Mouse (Mus musculus) embryonic facial prominence, embryonic 11.5 days (tissue): ENCODE results near the gene Sertad2. TPM values are rescaled to one million over a fixed set of nuclear protein-coding genes. Genes with fewer than 3 reads are reported as not detected.
A peak's percentile ranks its signal among the peaks of the same experiment; 100 is the strongest.

Experiments
- ATAC-seq: fragments of 200-750 bp; cut with Nextera tagmentation; replicated peaks from 2 replicates; pipeline ENCODE4 v1.8.0; 2017; ENCODE audit warnings: low read depth; ENCODE audit not compliant: insufficient number of reproducible peaks, low FRiP score, low TSS enrichment
- DNase-seq: peaks from one replicate; pipeline ENCODE4 v3.0.0-alpha.2; 2015; ENCODE audit warnings: low spot score
- H3K27ac ChIP-seq: fragments of 300-500 bp; sonication (generic); replicated peaks from 2 replicates; pipeline ENCODE4 v1.5.1; 2014; ENCODE audit warnings: mild to moderate bottlenecking, low read depth, low read length, control low read depth
- H3K27me3 ChIP-seq: fragments of 300-500 bp; sonication (generic); 2 replicates; pipeline ENCODE4 v1.6.1; 2014; ENCODE audit warnings: mild to moderate bottlenecking, low read length, moderate library complexity, mixed read lengths; ENCODE audit not compliant: control insufficient read depth, insufficient read depth
- H3K36me3 ChIP-seq: fragments of 300-500 bp; sonication (generic); replicated peaks from 2 replicates; pipeline ENCODE4 v1.6.1; 2014; ENCODE audit warnings: low read depth, mild to moderate bottlenecking, low read length, moderate library complexity, mixed read lengths; ENCODE audit not compliant: control insufficient read depth, insufficient read depth
- H3K4me1 ChIP-seq: fragments of 300-500 bp; sonication (generic); 2 replicates; pipeline ENCODE4 v1.6.1; 2014; ENCODE audit warnings: low read length, mixed read lengths; ENCODE audit not compliant: control insufficient read depth, insufficient read depth
- H3K4me2 ChIP-seq: fragments of 300-500 bp; sonication (generic); 2 replicates; pipeline ENCODE4 v1.6.1; 2014; ENCODE audit warnings: low read depth, mild to moderate bottlenecking, control low read depth, low read length, moderate library complexity
- H3K4me3 ChIP-seq: fragments of 300-500 bp; sonication (generic); 2 replicates; pipeline ENCODE4 v1.5.1; 2014; ENCODE audit warnings: low read depth, low read length, control low read depth
- H3K9ac ChIP-seq: fragments of 300-500 bp; sonication (generic); replicated peaks from 2 replicates; pipeline ENCODE4 v1.6.1; 2014; ENCODE audit warnings: mild to moderate bottlenecking, control low read depth, low read length
- H3K9me3 ChIP-seq: fragments of 300-500 bp; sonication (generic); replicated peaks from 2 replicates; pipeline ENCODE4 v1.6.1; 2016; ENCODE audit warnings: mild to moderate bottlenecking, low read length, inconsistent platforms, mixed read lengths; ENCODE audit not compliant: control insufficient read depth
- WGBS: fragments of 180-500 bp; shearing (Covaris S2); extraction: QIAGEN DNeasy Blood & Tissue Kit; methylation state at CpG from one replicate; pipeline ENCODE4 v1.1.7; 2014; 5-methylcytosine and 5-hydroxymethylcytosine counted together
- polyA plus RNA-seq: library from polyadenylated mRNA; unstranded; fragments of >200 nt; fragmentation: Nextera tagmentation; extraction: Ambion mirVana; gene quantifications from 2 replicates; pipeline ENCODE4 v1.2.1, GENCODE M21; 2014

The Sertad2 gene
- polyA plus RNA-seq, 1 experiment from 2014 or later, result 15.5 TPM

DNA sequence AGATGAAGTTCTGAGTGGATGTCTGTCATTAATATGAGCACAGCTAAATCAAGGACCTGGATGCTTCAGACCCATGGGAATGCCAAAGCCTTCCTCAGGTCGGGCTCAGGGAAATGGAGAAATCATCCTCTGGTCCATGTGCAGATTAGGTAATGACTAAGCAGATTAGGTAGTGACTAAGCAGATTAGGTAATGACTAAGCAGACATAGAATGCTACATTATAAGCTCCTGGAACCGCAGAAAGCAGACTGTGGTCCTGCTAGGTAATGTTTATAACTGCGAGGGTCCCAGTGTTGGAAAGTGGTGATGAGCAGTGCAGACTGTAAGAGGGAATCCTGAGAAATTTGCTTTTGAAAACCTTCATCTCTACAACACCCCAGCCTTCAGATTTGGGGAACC, 4.6 kb upstream of the Sertad2 start:
- H3K4me3 ChIP-seq, result no peak overlapping the region
- H3K27ac ChIP-seq, result no peak overlapping the region
- H3K4me1 ChIP-seq, result no peaks in the 10 kb centered on the region
- no peaks in the 10 kb centered on the region for H3K36me3 ChIP-seq
- no peak for ATAC-seq
- WGBS, result 77% methylated on average over 3 of the region's 3 CpGs
- no peaks in the 10 kb centered on the region for H3K9me3 ChIP-seq
- H3K9ac ChIP-seq, result no peak overlapping the region
- no peak overlapping the region for H3K4me2 ChIP-seq
- H3K27me3 ChIP-seq, result no peaks in the 10 kb centered on the region
- DNase-seq, result no peak

GRCm38 (mm10) chr11:20541280-20541679, 1.8 kb upstream of the Sertad2 start:
- H3K36me3 ChIP-seq, result no peaks in the 10 kb centered on the region
- H3K9ac ChIP-seq, result no peak overlapping the region
- no peak overlapping the region for H3K27ac ChIP-seq
- DNase-seq, result no peak
- H3K9me3 ChIP-seq, result no peaks in the 10 kb centered on the region
- H3K4me3 ChIP-seq, result no peak overlapping the region
- H3K4me2 ChIP-seq, result no peak overlapping the region
- no peaks in the 10 kb centered on the region for H3K4me1 ChIP-seq
- no peaks in the 10 kb centered on the region for H3K27me3 ChIP-seq
- 70% methylated on average over 3 of the region's 3 CpGs for WGBS
- no peak for ATAC-seq

- H3K36me3 ChIP-seq, result no peaks in the 10 kb centered on the region
- ATAC-seq, result no peak; the same call in 1 of the 2 replicates
- no peaks in the 10 kb centered on the region for H3K27me3 ChIP-seq
- H3K4me3 ChIP-seq, result peak overlapping the region; percentile 86
- 1% methylated on average over 29 of the region's 29 CpGs for WGBS
- H3K4me1 ChIP-seq, result no peaks in the 10 kb centered on the region
- H3K9me3 ChIP-seq, result no peaks in the 10 kb centered on the region
- H3K4me2 ChIP-seq, result peak overlapping the region; percentile 66
- H3K9ac ChIP-seq, result peak overlapping the region; percentile 50
- no peak overlapping the region for H3K27ac ChIP-seq
- DNase-seq, result no peak
Measured at GRCm38 (mm10) chr11:20541995-20542637, 937 bp upstream of the Sertad2 start.

DNA sequence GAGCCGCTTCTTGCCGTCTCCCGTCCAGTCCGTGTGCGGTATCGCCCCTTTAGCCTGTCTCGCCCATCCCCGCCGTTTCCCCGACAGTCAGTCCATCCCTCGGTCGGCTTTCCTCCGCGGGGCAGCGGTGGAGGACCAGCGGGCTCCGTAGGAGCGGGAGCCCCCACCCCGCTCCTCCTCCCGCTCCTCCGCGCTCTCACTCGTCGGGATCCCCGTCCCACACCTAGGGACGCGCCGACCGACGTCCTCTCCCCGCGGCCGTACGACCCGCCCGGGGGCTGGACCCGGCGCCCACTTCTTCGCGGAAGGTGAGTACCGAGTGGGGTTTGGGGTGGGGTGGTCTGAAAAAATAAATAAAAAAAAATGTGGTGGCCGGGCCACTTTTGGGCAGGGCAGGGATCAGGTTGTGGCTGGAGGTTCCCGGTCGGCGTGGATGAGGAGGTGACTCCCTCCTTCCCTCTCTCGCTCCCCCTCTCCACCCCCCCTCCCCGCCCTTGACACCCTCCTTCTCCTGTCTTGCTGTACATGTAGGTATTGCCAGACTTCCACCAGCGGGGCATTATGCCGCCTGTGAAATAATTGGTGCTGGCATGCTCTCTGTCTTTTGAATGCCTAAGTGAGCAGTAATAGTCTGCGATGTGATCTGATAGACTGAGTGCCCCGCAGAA, 534 bp downstream of the Sertad2 start:
- no peaks in the 10 kb centered on the region for H3K36me3 ChIP-seq
- peak overlapping the region; percentile 69 for H3K4me2 ChIP-seq
- H3K9ac ChIP-seq, result peak overlapping the region; percentile 86
- no peaks in the 10 kb centered on the region for H3K27me3 ChIP-seq
- no peaks in the 10 kb centered on the region for H3K9me3 ChIP-seq
- peak; percentile 35 for DNase-seq
- H3K4me3 ChIP-seq, result peak overlapping the region; percentile 86
- H3K4me1 ChIP-seq, result no peaks in the 10 kb centered on the region
- ATAC-seq, result no peak; the same call in 1 of the 2 replicates
- H3K27ac ChIP-seq, result peak overlapping the region; percentile 81
- WGBS, result under 1% methylated on average over 50 of the region's 51 CpGs

DNA sequence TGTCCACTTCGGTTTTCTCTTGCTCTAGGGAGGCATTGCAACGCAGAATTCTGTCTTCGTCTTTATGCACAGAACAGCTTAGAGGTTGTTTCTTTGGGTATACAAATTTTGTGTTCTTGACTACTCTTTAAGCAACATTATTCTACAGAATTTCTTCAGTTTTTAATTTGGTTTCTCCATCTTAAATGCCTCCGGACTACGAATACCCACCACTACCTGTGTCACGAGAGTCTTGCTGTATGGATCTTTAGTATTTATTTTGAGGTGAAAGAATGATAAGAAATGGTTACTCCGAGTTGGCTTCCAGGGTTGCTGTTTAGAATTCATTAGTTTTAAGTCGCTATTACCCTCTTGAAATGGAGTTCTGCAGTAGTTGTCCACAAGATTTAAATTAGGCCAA, 1.3 kb downstream of the Sertad2 start:
- H3K27me3 ChIP-seq, result no peaks in the 10 kb centered on the region
- H3K4me3 ChIP-seq, result peak overlapping the region; percentile 86
- no peaks in the 10 kb centered on the region for H3K36me3 ChIP-seq
- WGBS, result 36% methylated on average over 8 of the region's 8 CpGs
- no peak overlapping the region for H3K27ac ChIP-seq
- H3K9me3 ChIP-seq, result no peaks in the 10 kb centered on the region
- no peak overlapping the region for H3K4me2 ChIP-seq
- no peak overlapping the region for H3K9ac ChIP-seq
- ATAC-seq, result no peak
- no peak for DNase-seq
- no peaks in the 10 kb centered on the region for H3K4me1 ChIP-seq

DNA sequence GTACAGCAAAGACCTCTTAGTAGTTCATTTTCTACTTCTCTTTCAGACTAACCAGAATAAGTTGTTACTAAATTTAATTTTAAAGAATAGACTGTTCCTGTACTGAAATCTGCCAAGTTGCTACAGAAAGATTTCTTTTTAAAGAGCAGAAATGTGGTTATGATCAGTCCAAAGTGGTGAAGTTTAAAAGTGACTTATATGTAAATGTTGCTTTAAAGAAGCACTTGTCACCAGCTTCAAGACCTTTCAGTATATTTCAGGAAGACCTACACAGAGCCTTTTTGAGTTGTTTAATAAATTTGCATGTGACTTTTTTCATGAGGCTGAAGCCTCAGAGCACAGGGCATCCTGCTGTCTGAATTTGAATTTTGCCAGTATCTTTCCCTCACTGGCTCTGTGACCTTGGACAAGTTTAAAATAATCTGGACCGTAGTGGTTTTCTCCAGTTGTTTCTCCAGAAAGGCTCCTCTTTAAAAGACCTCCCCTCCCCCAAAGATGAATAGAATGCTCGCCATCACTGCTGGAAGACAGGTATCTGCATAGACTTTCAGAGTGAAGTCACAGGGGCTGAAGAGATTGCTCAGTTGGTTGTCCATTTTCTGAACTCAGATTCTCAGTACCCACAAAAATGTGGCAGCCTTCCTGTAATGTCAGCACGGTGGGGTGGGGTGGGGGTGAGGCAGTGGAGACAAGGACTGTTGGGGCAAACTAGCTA, 1.9 kb downstream of the Sertad2 start:
- no peak overlapping the region for H3K4me2 ChIP-seq
- no peak for DNase-seq
- no peaks in the 10 kb centered on the region for H3K4me1 ChIP-seq
- H3K27ac ChIP-seq, result no peak overlapping the region
- H3K36me3 ChIP-seq, result no peaks in the 10 kb centered on the region
- 45% methylated on average over 3 of the region's 3 CpGs for WGBS
- no peak for ATAC-seq
- H3K27me3 ChIP-seq, result no peaks in the 10 kb centered on the region
- H3K9ac ChIP-seq, result no peak overlapping the region
- H3K4me3 ChIP-seq, result no peak overlapping the region
- no peaks in the 10 kb centered on the region for H3K9me3 ChIP-seq

GRCm38 (mm10) chr11:20549481-20549880, 6.4 kb downstream of the Sertad2 start:
- no peak for ATAC-seq
- no peaks in the 10 kb centered on the region for H3K4me1 ChIP-seq
- H3K4me2 ChIP-seq, result no peak overlapping the region
- WGBS, result 87% methylated on average over 2 of the region's 2 CpGs
- no peaks in the 10 kb centered on the region for H3K36me3 ChIP-seq
- H3K4me3 ChIP-seq, result no peak overlapping the region
- H3K27me3 ChIP-seq, result no peaks in the 10 kb centered on the region
- no peak overlapping the region for H3K9ac ChIP-seq
- no peak for DNase-seq
- no peak overlapping the region for H3K27ac ChIP-seq
- H3K9me3 ChIP-seq, result no peaks in the 10 kb centered on the region

DNA sequence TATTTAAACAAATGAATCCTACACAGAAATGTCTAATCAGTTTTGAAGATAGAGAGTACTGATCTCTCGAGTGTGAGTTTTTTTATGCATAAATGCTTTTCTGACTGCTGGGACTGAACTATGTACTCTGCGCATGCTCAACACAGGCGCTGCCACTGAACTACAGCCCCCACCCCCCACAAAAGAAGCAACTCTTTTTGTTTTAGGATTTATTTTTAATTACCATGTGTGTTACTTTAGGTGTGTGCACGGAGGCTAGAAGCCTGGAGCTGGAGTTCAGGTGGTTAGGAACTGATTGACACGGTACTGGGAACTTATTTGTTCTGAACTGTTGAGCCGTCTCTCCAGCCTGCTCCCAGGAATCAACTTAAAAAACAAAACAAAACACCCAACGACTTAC, 7.1 kb downstream of the Sertad2 start:
- Histone ChIP-seq H3K36me3 (no peaks in the 10 kb centered on the region), H3K4me2 (no peak overlapping the region), H3K27ac (no peak overlapping the region), H3K9me3 (no peaks in the 10 kb centered on the region), H3K9ac (no peak overlapping the region), H3K4me3 (no peak overlapping the region), H3K4me1 (no peaks in the 10 kb centered on the region), H3K27me3 (no peaks in the 10 kb centered on the region)
- ATAC-seq (no peak), DNase-seq (no peak)
- 72% methylated on average over 7 of the region's 7 CpGs for WGBS
